Mouse (Mus musculus): Measurements from ENCODE around the gene Zbed4.
"Not testable (repeated sequence)": the region's sequence is repeated elsewhere in the genome, so short reads cannot be mapped to it uniquely, and the experiment has no call there.

Zbed4 gene

DNA sequence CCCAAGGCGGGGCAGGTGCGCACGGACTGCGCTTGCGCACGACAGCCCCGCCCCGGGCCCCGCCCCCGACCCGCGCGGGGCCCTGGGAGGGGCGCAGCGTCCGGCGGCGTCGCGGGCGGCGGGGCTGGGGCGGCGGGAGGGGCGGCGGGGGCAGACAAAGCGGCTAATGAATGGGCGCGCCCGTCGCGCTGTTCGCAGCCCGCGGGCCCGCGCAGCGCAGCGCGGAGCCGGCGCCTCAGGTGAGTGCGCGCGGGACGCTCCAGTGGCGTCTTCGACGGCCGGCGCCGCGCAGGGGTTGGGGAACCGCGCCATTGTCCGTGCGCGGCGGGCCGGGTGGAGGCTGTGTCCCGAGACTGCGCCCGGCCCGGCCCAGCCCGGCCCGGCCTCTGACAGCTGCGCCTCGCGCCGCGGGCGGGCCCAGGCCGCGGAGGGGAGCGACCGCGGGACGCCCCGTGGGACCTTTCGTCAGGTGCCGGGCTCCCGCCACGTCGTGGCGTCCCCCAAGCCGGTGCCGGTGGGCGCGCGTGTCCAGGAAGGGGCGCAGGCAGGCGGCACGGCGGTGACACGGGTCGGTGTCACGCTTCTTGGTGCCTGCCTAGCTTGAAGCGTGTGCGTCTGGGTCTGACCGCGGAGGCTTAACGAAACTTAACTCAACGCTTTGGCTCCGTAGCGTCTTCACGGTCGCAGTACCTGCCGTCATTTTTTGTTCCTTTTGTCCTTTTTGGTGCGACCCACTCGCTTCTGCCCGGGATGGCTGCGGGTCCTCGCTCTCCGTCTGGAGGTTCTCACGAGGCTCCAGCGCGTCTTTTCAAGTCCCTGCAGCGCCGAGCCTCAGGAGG lies at the start of gene Zbed4:
TSS of gene Zbed4 (plus strand) at position 97 of the 839 bp plus-strand sequence.
- DNase-seq: no peak

DNA sequence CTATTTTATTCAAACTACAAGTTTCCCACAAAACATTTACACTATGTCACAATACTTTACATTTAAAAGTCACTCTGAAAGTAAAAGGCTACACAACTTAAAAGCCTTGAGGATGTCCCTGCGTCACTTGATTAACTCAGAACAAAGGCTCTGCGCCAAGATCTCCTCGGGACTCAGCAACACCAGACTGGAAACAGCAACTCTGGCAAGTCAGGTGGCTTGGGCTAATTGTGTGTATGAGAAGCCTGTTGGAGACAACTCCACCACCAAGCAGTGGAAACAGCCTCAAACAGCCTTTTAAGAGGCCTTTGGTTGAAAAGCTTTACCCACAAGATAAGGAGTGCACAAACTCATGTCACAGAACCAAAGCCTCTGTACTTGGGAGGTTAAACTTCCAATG lies 49.0 kb upstream of the Zbed4 start:
- no peak for DNase-seq

GRCm38 (mm10) chr15:88704284-88704683 lies 47.2 kb upstream of the Zbed4 start:
- no peak for DNase-seq

- no peak for DNase-seq
Observed at GRCm38 (mm10) chr15:88706320-88706719, 45.1 kb upstream of the Zbed4 start.

DNA sequence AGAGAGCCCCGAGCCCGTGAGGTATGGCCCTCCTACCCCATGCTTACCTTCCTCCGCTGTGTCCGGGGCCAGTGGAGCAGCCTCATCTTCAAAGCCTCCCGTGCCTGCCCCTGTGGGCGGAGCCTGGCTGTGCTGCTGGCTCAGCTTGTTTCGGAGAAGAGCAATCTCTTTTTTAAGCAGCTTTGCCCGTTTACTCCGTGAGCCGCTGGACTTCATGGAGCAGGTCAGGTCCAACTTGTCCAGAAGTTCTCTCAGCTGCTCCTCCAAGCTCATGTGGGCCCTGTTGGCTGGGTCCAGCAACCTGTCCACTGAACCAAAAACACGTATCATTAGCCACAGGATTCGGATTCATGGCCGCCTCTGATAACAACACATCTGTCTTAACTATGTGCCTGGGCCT lies 44.5 kb upstream of the Zbed4 start:
- not testable (repeated sequence) for DNase-seq

GRCm38 (mm10) chr15:88708204-88708603 lies 43.3 kb upstream of the Zbed4 start:
- no peak for DNase-seq

GRCm38 (mm10) chr15:88708657-88709511 lies 42.6 kb upstream of the Zbed4 start:
- no peak for DNase-seq

DNA sequence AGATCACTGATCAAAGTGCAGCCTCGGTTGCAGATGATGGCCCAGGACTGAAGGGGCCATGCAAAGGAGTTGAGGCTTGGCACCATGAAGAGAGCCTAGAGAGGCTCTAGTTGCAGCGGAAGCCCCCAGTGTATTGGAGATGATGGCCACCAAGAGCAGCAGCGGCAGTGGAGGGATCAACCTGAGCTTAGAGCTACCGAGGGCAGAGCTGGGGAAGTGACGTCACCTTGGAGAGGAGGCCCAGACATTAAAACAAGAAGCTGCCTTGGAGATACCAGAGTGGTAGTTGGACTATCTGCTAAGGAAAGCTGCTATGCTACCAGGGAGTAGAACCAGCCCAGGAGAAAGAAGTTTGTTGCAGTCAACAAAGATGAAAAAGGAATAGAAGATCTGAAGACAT lies 41.6 kb upstream of the Zbed4 start:
- no peak for DNase-seq

- DNase-seq: no peak
Observed at GRCm38 (mm10) chr15:88712501-88712900, 39.0 kb upstream of the Zbed4 start.

DNA sequence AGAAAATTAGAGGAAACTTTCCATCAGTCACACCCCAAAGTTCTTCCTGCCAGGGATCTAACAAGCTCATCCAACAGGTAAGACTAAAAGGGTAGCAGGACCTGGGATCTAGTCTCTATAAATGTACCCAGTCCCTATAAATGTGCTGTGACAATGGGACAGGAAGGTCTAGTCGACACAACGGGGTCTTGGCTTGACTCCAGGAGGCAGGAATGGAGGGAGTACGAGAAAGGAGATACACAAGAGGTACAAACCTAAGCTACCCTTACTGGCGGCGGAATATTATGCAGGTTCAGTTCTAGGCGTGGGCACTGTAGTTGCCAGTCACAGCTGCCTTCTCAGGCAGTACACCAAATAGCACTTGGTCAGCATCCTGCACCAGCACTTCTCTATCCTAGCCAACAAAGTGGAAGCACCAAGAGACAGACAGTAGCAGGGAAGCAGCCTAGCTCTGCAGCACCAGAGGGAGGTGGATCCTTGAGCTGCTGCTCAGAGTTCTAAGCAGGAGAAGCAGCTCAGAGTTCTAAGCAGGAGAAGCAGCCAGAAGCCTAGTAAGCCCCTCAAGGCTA lies 37.4 kb upstream of the Zbed4 start:
- no peak for DNase-seq

DNA sequence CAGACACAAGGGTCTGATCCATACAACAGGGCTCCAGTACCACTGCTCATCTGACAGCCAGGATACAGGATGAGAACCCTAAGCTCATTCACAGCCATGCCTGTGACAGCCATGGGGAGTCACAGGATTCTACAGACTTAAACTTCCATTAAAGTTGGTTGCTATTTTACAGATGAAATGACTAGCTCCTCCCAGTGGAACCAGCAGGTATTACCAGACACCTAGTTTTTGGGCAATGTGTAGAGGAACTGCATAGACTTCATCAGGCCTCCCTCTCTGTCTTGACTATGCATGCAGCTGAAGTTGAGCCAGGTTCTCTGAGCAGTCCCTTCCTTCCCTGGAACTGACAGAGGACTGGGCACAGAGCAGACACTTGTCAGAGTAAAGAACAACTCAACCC lies 35.1 kb upstream of the Zbed4 start:
- peak; percentile 25 for DNase-seq

DNA sequence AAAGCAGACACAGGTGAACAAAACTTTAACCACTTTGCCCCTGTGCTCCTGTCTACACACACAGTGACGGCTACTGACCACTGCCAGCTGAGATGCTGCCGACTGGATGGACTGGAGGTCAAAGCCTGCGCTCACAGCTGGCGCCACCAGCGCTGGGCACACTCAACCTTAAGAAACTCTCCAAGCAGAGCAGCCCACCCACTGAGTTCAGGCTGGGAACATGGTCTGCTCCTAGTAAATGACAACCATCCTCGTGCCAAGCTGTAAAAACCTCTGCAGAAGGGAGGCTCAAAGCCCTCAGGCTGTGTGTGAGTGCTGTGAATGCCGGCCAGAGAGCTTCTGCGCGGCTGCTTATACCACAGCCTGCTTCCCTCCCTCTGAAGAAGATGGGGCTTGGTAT lies 34.2 kb upstream of the Zbed4 start:
- no peak for DNase-seq

GRCm38 (mm10) chr15:88723205-88723604 lies 28.3 kb upstream of the Zbed4 start:
- no peak for DNase-seq

GRCm38 (mm10) chr15:88724311-88724710 lies 27.1 kb upstream of the Zbed4 start:
- peak; percentile 67 for DNase-seq

DNA sequence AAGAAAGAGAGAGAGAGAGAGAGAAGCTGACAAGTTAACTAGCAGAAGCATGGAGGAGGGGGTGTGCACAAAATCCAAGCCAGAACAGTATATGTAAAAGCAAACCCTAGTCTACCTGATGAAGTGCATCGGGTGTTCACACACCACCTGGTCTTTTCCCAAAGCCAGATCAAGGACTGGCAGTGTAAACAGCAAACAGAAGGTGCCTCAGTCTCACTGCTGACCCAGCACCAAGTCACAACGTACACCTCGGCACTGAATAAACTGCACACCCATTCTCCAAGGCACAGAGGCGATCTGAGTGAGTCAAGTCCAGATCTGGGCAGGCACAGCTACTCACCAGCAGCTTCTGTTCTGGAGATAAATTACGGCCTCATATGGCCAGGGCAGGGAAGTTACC lies 26.4 kb upstream of the Zbed4 start:
- DNase-seq: no peak

DNA sequence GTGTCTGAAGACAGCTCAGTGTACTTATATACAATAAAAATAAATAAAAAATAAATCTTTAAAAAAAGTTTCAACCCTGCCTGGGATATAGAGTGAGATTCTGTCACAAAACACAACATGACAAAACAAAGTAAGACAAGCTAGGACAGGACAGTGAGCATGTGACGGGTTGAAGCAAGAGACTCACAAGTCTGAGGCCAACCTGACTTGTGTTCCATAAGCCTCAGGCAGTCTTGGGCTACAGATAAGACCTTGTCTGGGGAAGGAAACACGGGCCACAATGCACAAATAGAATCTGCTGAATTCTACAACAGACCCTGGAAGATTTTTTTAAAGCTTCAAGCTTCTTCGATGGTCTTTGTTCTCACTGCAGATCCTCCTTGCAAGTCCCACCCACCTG lies 24.3 kb upstream of the Zbed4 start:
- DNase-seq: no peak

DNA sequence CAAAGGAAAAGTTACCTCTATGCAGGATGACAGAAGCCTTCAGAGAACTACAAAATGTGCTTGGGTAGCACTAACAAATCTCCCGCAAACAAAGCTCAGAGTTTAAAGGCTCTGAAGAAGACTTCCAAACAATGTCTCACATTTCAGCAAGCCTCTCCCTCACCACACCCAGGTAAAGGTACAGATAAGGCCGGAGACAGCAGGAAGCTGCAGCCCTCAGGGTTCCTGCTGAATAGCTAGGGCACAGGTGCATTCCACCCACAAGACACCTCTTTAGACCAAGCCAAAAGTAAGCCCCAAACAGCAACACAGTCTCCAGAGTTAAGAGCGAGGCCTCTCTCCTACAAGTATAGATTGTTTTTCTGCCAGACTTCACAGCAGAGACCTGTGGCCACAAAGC lies 20.7 kb upstream of the Zbed4 start:
- no peak for DNase-seq

- DNase-seq: no peak
Observed at GRCm38 (mm10) chr15:88732405-88733020, 18.9 kb upstream of the Zbed4 start.

DNA sequence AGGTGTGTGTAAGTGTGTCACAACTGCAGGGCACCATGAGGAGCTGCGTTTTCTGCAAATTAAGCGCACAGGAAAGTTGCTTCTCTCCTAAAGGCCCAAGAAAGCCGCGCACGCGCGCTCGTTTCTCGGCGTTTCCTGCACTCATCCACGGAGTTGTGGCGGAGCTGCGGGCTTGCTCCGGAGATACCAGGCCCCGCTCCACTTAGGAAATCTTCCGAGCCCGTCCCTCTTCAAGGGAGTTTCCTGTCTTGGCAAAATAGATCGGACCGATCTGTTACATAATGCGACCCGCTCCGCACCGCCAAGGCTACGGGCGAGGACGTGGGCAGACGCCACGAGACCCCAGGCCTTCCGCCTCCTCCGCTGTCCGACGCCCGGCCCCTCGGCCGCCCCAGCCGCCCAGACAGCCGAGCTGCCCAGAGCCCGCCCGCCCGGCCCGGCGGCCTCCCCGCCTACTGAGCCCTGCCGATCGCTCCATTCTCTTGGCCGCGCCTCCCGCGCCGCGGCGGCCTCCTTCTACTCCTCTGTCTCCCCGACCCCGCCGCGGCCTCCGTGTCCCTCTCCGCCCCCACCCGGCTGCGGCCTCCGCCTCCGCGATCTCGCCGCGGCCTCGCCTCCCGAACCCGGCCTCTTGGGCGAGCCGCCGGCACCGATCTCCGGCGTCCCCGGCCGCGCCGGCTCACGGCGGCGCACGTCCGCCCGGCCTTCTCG lies 18.3 kb upstream of the Zbed4 start:
- peak; percentile 44 for DNase-seq

DNA sequence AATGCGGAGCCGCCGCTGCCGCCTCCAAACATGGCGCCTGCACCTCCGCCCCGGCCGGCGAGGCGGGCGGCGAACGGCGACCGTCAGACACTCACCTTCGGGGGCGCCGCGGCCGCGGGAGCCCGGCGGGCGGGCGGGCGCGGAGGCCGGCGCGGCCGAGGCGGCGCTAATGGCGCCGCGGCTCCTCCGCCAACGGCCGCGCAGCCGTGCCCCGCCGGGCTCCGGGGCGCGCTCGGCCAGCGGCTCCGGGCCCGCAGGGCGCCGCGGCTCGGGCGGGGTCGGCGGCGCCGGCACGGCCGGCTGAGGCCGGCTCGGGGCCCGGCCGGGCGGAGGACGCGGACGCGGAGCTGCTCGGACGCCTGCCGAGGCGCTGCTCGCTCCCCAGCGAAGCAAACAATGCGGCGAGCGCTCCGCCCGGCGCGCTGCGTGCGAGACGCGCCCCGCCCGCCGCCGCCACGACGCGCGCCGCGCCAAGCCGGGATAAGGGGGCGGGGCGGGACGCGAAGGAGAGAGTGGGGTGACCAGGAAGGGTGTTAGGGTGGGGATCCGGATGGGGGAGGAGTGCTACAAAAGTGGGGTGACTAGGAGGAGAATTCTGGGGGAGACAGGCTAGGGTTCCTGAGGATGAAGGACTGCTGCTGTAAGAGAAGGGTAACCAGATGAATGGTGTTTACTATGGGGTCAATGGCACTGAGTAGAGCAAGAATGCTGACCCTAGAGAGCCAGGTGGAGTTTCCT lies 17.5 kb upstream of the Zbed4 start, which contains the start of gene Brd1:
TSS of gene Brd1 (minus strand) at position 400 of the 738 bp plus-strand sequence.
- DNase-seq: peak; percentile 80

DNA sequence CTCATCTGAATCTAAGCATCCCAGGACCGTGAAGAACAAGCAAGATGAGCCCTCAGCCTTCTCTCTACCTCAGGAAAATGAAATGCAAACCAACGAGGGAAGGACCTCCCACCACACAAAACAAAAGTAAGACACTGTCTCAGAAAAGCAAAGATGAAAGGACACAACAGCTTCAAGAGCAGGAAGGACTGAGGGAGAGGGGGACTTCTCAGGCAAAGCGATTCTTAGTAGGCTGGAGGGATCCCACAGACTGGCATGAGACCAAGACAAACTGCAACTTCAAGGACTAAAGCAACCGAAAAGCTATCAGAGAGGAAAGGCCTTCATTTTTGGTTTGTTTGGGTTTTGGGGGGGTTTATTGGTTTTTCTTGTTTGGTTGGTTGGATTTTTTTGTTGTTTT lies 15.3 kb upstream of the Zbed4 start:
- DNase-seq: no peak

GRCm38 (mm10) chr15:88738466-88738865 lies 13.0 kb upstream of the Zbed4 start:
- no peak for DNase-seq
